In the genomic region with DNA sequence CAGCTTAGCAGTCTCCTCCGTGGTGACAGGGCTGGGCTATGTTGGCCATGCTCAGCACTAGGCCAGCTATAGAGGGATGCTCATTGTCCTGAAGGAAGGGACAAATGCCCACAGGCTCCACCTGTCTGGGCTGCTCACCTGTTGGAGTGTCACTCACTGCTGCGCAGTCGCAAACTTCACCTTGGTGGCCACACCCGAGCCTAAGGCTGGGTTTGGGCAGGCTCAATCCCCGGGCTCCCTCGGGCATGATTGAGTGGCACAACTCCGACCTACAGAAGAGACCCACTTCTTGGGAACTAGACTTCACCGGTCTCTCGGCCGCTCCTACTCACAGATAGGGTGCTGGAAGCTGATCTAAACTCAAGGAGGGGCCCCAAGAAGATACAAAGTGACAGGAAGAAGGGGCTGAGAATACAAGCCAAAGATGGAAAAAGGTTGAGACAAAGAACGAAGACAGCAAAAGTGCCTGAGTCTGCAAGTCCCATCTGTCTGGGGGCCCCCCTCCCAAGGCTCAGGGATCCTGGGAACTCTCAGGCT, we compare ENCODE assay signal across 8 mouse cellular contexts. TPM values are rescaled to one million over a fixed set of nuclear protein-coding genes. Genes with fewer than 3 reads are reported as not detected.
DNase-seq lines count a peak whose midpoint lies in the region; ATAC-seq and TF ChIP-seq lines count a peak whose summit lies in the region.

No protein-coding gene starts in this region.

- ATAC-seq in forebrain, embryonic 16.5 days: no peak
- no peak for ATAC-seq in limb, embryonic 13.5 days (ENCODE audit: low FRiP score, low read depth)
- ATAC-seq in midbrain, postnatal 0 days (ENCODE audit: low FRiP score): no peak

- no peak for TF ChIP-seq POLR2A in spleen, adult 2 months (IDR thresholded peaks at IDR 0.05; ENCODE audit: low read depth, low read length)

- H3K27ac ChIP-seq in spleen, adult 2 months (ENCODE audit: insufficient read depth, low read length): peak overlapping the region; percentile 96
- peak overlapping the region; percentile 83 for H3K27ac ChIP-seq in forebrain, embryonic 16.5 days (ENCODE audit: low read length)
- H3K27ac ChIP-seq in limb, embryonic 13.5 days: peak overlapping the region; percentile 97
- peak overlapping the region; percentile 51; the same call in 1 of the 2 replicates for H3K27ac ChIP-seq in midbrain, postnatal 0 days (ENCODE audit: low read depth, low read length)

- H3K4me1 ChIP-seq in spleen, adult 2 months (ENCODE audit: control insufficient read depth, insufficient read depth, insufficient read length): peaks cover 20% of the 10 kb centered on the region
- H3K4me1 ChIP-seq in forebrain, embryonic 16.5 days (replicated peaks; ENCODE audit: control insufficient read depth, insufficient read depth, low read length): peaks cover 28% of the 10 kb centered on the region
- peaks cover 40% of the 10 kb centered on the region for H3K4me1 ChIP-seq in limb, embryonic 13.5 days
- peaks cover 13% of the 10 kb centered on the region; the same call in 1 of the 2 replicates for H3K4me1 ChIP-seq in midbrain, postnatal 0 days (ENCODE audit: insufficient read depth, low read length)

- 14% methylated on average over 11 of the region's 11 CpGs for WGBS in spleen, adult 2 months
- WGBS in forebrain, embryonic 16.5 days: 5% methylated on average over 11 of the region's 11 CpGs
- 5% methylated on average over 11 of the region's 11 CpGs for WGBS in limb, embryonic 13.5 days
- WGBS in midbrain, postnatal 0 days: 10% methylated on average over 11 of the region's 11 CpGs

- H3K27me3 ChIP-seq in spleen, adult 2 months (ENCODE audit: control insufficient read depth, insufficient read depth, low read length): no peaks in the 10 kb centered on the region
- H3K27me3 ChIP-seq in forebrain, embryonic 16.5 days (replicated peaks; ENCODE audit: control insufficient read depth, insufficient read depth, low read length): no peaks in the 10 kb centered on the region
- no peaks in the 10 kb centered on the region for H3K27me3 ChIP-seq in limb, embryonic 13.5 days
- no peaks in the 10 kb centered on the region for H3K27me3 ChIP-seq in midbrain, postnatal 0 days (ENCODE audit: insufficient read depth, low read length)

- peak overlapping the region; percentile 88 for H3K4me2 ChIP-seq in forebrain, embryonic 16.5 days (ENCODE audit: low read length)
- peak overlapping the region; percentile 98 for H3K4me2 ChIP-seq in limb, embryonic 13.5 days (replicated peaks)
- peak overlapping the region; percentile 99 for H3K4me2 ChIP-seq in midbrain, postnatal 0 days (ENCODE audit: low read depth, low read length, poor library complexity, severe bottlenecking)

- no peaks in the 10 kb centered on the region for H3K9me3 ChIP-seq in forebrain, embryonic 16.5 days (ENCODE audit: control insufficient read depth, low read length)
- H3K9me3 ChIP-seq in limb, embryonic 13.5 days: no peaks in the 10 kb centered on the region
- H3K9me3 ChIP-seq in midbrain, postnatal 0 days (ENCODE audit: low read length): no peaks in the 10 kb centered on the region

- no peak for DNase-seq in spleen, adult 2 months (ENCODE audit: low read depth in 1 of 2, low spot score in 2 of 2)
- no peak for DNase-seq in spleen, postnatal 36 days (ENCODE audit: low spot score in 2 of 2)
- DNase-seq in midbrain, postnatal 0 days (ENCODE audit: low spot score): no peak
- DNase-seq in left cerebral cortex, adult 11 months (ENCODE audit: low spot score): no peak
- no peak for DNase-seq in embryo, embryonic 10 days (ENCODE audit: low spot score)
- DNase-seq in frontal cortex, adult 2 months (ENCODE audit: extremely low spot score in 1 of 2, low spot score in 1 of 2): no peak

- H3K9ac ChIP-seq in forebrain, embryonic 16.5 days (replicated peaks; ENCODE audit: low read depth, low read length): peak overlapping the region; percentile 85
- H3K9ac ChIP-seq in limb, embryonic 13.5 days: peak overlapping the region; percentile 94
- H3K9ac ChIP-seq in midbrain, postnatal 0 days (replicated peaks; ENCODE audit: low read length, poor library complexity, severe bottlenecking): peak overlapping the region; percentile 73

- H3K4me3 ChIP-seq in spleen, adult 2 months (ENCODE audit: extremely low read depth, insufficient read depth, insufficient read length): peak overlapping the region; percentile 92
- H3K4me3 ChIP-seq in forebrain, embryonic 16.5 days (replicated peaks; ENCODE audit: low read length): peak overlapping the region; percentile 75
- peak overlapping the region; percentile 86 for H3K4me3 ChIP-seq in limb, embryonic 13.5 days
- peak overlapping the region; percentile 77 for H3K4me3 ChIP-seq in midbrain, postnatal 0 days (ENCODE audit: low read depth, low read length)

- no peak for TF ChIP-seq CTCF in spleen, adult 2 months (IDR thresholded peaks at IDR 0.05; ENCODE audit: extremely low read depth, insufficient read depth, insufficient read length, insufficient replicate concordance)
- no peak for TF ChIP-seq CTCF in midbrain, postnatal 0 days (IDR thresholded peaks at IDR 0.05)

- H3K36me3 ChIP-seq in spleen, adult 2 months (ENCODE audit: control insufficient read depth, insufficient read depth, low read length): peaks cover 20% of the 10 kb centered on the region
- peaks cover 5% of the 10 kb centered on the region; the same call in 1 of the 2 replicates for H3K36me3 ChIP-seq in forebrain, embryonic 16.5 days (ENCODE audit: control insufficient read depth, insufficient read depth)
- peaks cover 44% of the 10 kb centered on the region for H3K36me3 ChIP-seq in limb, embryonic 13.5 days
- no peaks in the 10 kb centered on the region for H3K36me3 ChIP-seq in midbrain, postnatal 0 days (ENCODE audit: insufficient read depth, low read length)

RNA-seq across cellular contexts. Expression of gene Plekhg2, which starts 1.4 kb away (rescaled TPM):
- polyA plus RNA-seq in spleen, adult 2 months (2012; rRNA removed): 64.0 and 66.4 TPM in 2 replicates
- polyA plus RNA-seq in forebrain, embryonic 16.5 days (2015; fragmentation: Nextera tagmentation; extraction: Ambion mirVana): 40.7 and 50.8 TPM in 2 replicates
- 89.5 and 98.3 TPM in 2 replicates for polyA plus RNA-seq in limb, embryonic 13.5 days (2015; fragmentation: Nextera tagmentation; extraction: Ambion mirVana)
- total RNA-seq in midbrain, postnatal 0 days (2014; rRNA removed): 15.3 and 19.4 TPM in 2 replicates
- polyA plus RNA-seq in midbrain, postnatal 0 days (2015; fragmentation: Nextera tagmentation; extraction: Ambion mirVana): 7.9 and 8.0 TPM in 2 replicates
- 4.3 and 6.3 TPM in 2 replicates for polyA plus RNA-seq in frontal cortex, adult 2 months (2012; rRNA removed)

RNA-seq across cellular contexts. Expression of gene Zfp36, which starts 9.0 kb away (rescaled TPM):
- 106 and 138 TPM in 2 replicates for polyA plus RNA-seq in spleen, adult 2 months (2012; rRNA removed)
- 6.5 and 6.7 TPM in 2 replicates for polyA plus RNA-seq in forebrain, embryonic 16.5 days (2015; fragmentation: Nextera tagmentation; extraction: Ambion mirVana)
- polyA plus RNA-seq in limb, embryonic 13.5 days (2015; fragmentation: Nextera tagmentation; extraction: Ambion mirVana): 8.9 and 10.3 TPM in 2 replicates
- total RNA-seq in midbrain, postnatal 0 days (2014; rRNA removed): 3.0 and 4.1 TPM in 2 replicates
- 2.9 and 3.4 TPM in 2 replicates for polyA plus RNA-seq in midbrain, postnatal 0 days (2015; fragmentation: Nextera tagmentation; extraction: Ambion mirVana)
- 3.1 and 3.9 TPM in 2 replicates for polyA plus RNA-seq in frontal cortex, adult 2 months (2012; rRNA removed)

RNA-seq across cellular contexts. Expression of gene Rps16, which starts 20.6 kb away (rescaled TPM):
- polyA plus RNA-seq in spleen, adult 2 months (2012; rRNA removed): 1,505 and 1,761 TPM in 2 replicates
- 464 and 494 TPM in 2 replicates for polyA plus RNA-seq in forebrain, embryonic 16.5 days (2015; fragmentation: Nextera tagmentation; extraction: Ambion mirVana)
- polyA plus RNA-seq in limb, embryonic 13.5 days (2015; fragmentation: Nextera tagmentation; extraction: Ambion mirVana): 908 and 932 TPM in 2 replicates
- 158 and 163 TPM in 2 replicates for total RNA-seq in midbrain, postnatal 0 days (2014; rRNA removed)
- 536 and 539 TPM in 2 replicates for polyA plus RNA-seq in midbrain, postnatal 0 days (2015; fragmentation: Nextera tagmentation; extraction: Ambion mirVana)
- polyA plus RNA-seq in frontal cortex, adult 2 months (2012; rRNA removed): 618 and 661 TPM in 2 replicates

RNA-seq across cellular contexts. Expression of gene Med29, which starts 21.5 kb away (rescaled TPM):
- polyA plus RNA-seq in spleen, adult 2 months (2012; rRNA removed): 26.6 and 31.5 TPM in 2 replicates
- 39.9 and 40.2 TPM in 2 replicates for polyA plus RNA-seq in forebrain, embryonic 16.5 days (2015; fragmentation: Nextera tagmentation; extraction: Ambion mirVana)
- polyA plus RNA-seq in limb, embryonic 13.5 days (2015; fragmentation: Nextera tagmentation; extraction: Ambion mirVana): 47.9 and 55.0 TPM in 2 replicates
- 30.7 and 37.9 TPM in 2 replicates for total RNA-seq in midbrain, postnatal 0 days (2014; rRNA removed)
- 41.6 and 43.2 TPM in 2 replicates for polyA plus RNA-seq in midbrain, postnatal 0 days (2015; fragmentation: Nextera tagmentation; extraction: Ambion mirVana)
- polyA plus RNA-seq in frontal cortex, adult 2 months (2012; rRNA removed): 32.8 and 39.2 TPM in 2 replicates

RNA-seq across cellular contexts. Expression of gene Paf1, which starts 21.7 kb away (rescaled TPM):
- 85.1 and 88.6 TPM in 2 replicates for polyA plus RNA-seq in spleen, adult 2 months (2012; rRNA removed)
- 107 and 111 TPM in 2 replicates for polyA plus RNA-seq in forebrain, embryonic 16.5 days (2015; fragmentation: Nextera tagmentation; extraction: Ambion mirVana)
- polyA plus RNA-seq in limb, embryonic 13.5 days (2015; fragmentation: Nextera tagmentation; extraction: Ambion mirVana): 77.9 and 89.5 TPM in 2 replicates
- 80.3 and 84.2 TPM in 2 replicates for total RNA-seq in midbrain, postnatal 0 days (2014; rRNA removed)
- polyA plus RNA-seq in midbrain, postnatal 0 days (2015; fragmentation: Nextera tagmentation; extraction: Ambion mirVana): 89.3 and 90.0 TPM in 2 replicates
- polyA plus RNA-seq in frontal cortex, adult 2 months (2012; rRNA removed): 149 and 182 TPM in 2 replicates
